10 mouse cellular contexts compared by ENCODE assay signal in the genomic region with DNA sequence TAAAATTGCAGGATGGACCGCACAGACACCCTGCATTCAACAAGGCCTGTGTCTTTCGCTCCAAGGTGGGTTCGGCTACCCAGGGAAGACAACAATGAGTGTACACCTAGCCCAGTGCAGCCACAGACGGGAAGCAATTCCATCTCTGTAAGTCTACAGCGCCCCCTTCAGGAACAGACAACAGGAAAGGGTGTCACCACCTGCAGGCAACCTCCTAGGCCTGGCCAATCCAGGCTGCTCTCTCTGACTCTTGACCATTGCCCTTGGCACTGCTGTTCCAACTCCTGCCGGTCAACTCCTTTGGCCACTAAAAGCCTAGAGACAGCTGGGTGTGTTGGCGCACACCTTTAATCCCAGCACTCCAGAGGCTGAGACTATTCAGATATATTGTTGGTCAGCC. TPM values are rescaled to one million over a fixed set of nuclear protein-coding genes. Genes with fewer than 3 reads are reported as not detected.
DNase-seq lines count a peak whose midpoint lies in the region; TF ChIP-seq lines count a peak whose summit lies in the region.
"Had no signal": no experiment of that assay in that cellular context is flagged by ENCODE, and none has a peak within 500 bp of the region (broad histone marks: within the 10 kb centered on the region; RNA-seq: fewer than 3 reads in every experiment).

No protein-coding gene starts in this region.

- H3K4me1 ChIP-seq in lung, adult 2 months (ENCODE audit: control insufficient read depth, insufficient read depth, low read length) = no peaks in the 10 kb centered on the region
- H3K4me1 ChIP-seq: neural tube, embryonic 12.5 days had no signal

- WGBS in lung, adult 2 months = 69% methylated on average over 7 of the region's 7 CpGs

- TF ChIP-seq CTCF in lung, adult 2 months (IDR thresholded peaks at IDR 0.05; ENCODE audit: insufficient read depth, low read length) = peak; percentile 31; the same call in 1 of the 2 replicates

- peak; percentile 37 for DNase-seq in kidney, postnatal 10 days
- DNase-seq in kidney, postnatal 14 days = no peak
- peak; percentile 29 for DNase-seq in NIH3T3 (ENCODE audit: low read depth)
- no peak for DNase-seq in lung, adult 2 months
- peak; percentile 32 for DNase-seq in testis, postnatal 14 days (ENCODE audit: low spot score)
- DNase-seq in urinary bladder, postnatal 4 days (ENCODE audit: low spot score in 2 of 2) = no peak
- DNase-seq in cerebellum, adult 11-12 months = no peak
- no peak for DNase-seq in Muller cell, postnatal 12 days (ENCODE audit: inconsistent ontology term)

- no peak for TF ChIP-seq POLR2A in lung, adult 2 months (IDR thresholded peaks at IDR 0.05; ENCODE audit: borderline replicate concordance, extremely low read depth, low read depth, low read length)

- no peak overlapping the region for H3K4me3 ChIP-seq in lung, adult 2 months (replicated peaks; ENCODE audit: extremely low read depth, low read depth, low read length)
- H3K4me3 ChIP-seq: limb, embryonic 13.5 days; neural tube, embryonic 12.5 days had no signal

RNA-seq across cellular contexts. Expression of a gene that starts 27.7 kb away (rescaled TPM):
- 48.2 and 55.8 TPM in 2 replicates for polyA plus RNA-seq in lung, adult 2 months (2012; rRNA removed)

RNA-seq across cellular contexts. Expression of a gene that starts 28.2 kb away (rescaled TPM):
- polyA plus RNA-seq in lung, adult 2 months (2012; rRNA removed) = 14.1 and 14.5 TPM in 2 replicates

RNA-seq across cellular contexts. Expression of a gene that starts 56.0 kb away (rescaled TPM):
- polyA plus RNA-seq in lung, adult 2 months (2012; rRNA removed) = 22.0 and 22.5 TPM in 2 replicates

Comparison
In these comparisons a context has a peak if more than half of its experiments do, and no peak if none do; other contexts are left out.
1. DNase-seq: peak in kidney, postnatal 10 days (single experiment), NIH3T3 (single experiment) and testis, postnatal 14 days (single experiment); none in kidney, postnatal 14 days (single experiment), lung, adult 2 months (single experiment), urinary bladder, postnatal 4 days (0 of 2), cerebellum, adult 11-12 months (single experiment) and Muller cell, postnatal 12 days (single experiment).